Mouse (Mus musculus): ENCODE data around the gene Tysnd1. TPM values are rescaled to one million over a fixed set of nuclear protein-coding genes. Genes with fewer than 3 reads are reported as not detected.
A peak's percentile ranks its signal among the peaks of the same experiment; 100 is the strongest.

The Tysnd1 gene
- 39.0 and 47.4 TPM in 2 replicates for polyA plus RNA-seq (2014; fragmentation: Nextera tagmentation; extraction: Ambion mirVana)

GRCm38 (mm10) chr10:61694870-61695670 is at the start of gene Tysnd1:
TSS of gene Tysnd1 (plus strand) at chr10:61695514.
- Histone ChIP-seq H3K4me1 (replicated peaks; ENCODE audit: control insufficient read depth, insufficient read depth, low read length) (peaks cover 15% of the 10 kb centered on the region), H3K9ac (ENCODE audit: low read depth, low read length) (peak within 1 kb of the TSS; percentile 86), H3K9me3 (ENCODE audit: control insufficient read depth, low read length) (no peaks in the 10 kb centered on the region), H3K27ac (ENCODE audit: low read depth, low read length) (peak within 1 kb of the TSS; percentile 55), H3K27me3 (replicated peaks; ENCODE audit: control insufficient read depth, insufficient read depth, low read length) (no peaks in the 10 kb centered on the region), H3K36me3 (ENCODE audit: control insufficient read depth, insufficient read depth, low read length) (peaks cover 34% of the 10 kb centered on the region), H3K4me2 (peak within 1 kb of the TSS; percentile 100), H3K4me3 (ENCODE audit: low read depth, low read length) (peak within 1 kb of the TSS; percentile 98)
- peak; percentile 90 for DNase-seq (ENCODE audit: low spot score)
- 1% methylated on average over 42 of the region's 42 CpGs for WGBS
- peak; percentile 94 for ATAC-seq (replicated peaks; ENCODE audit: low FRiP score)

- DNase-seq (ENCODE audit: low spot score) (no peak), ATAC-seq (replicated peaks; ENCODE audit: low FRiP score) (no peak)
- Histone ChIP-seq H3K27ac (ENCODE audit: low read depth, low read length) (no peak overlapping the region), H3K4me1 (replicated peaks; ENCODE audit: control insufficient read depth, insufficient read depth, low read length) (peaks cover 8% of the 10 kb centered on the region), H3K36me3 (ENCODE audit: control insufficient read depth, insufficient read depth, low read length) (no peaks in the 10 kb centered on the region), H3K27me3 (replicated peaks; ENCODE audit: control insufficient read depth, insufficient read depth, low read length) (no peaks in the 10 kb centered on the region), H3K4me3 (ENCODE audit: low read depth, low read length) (no peak overlapping the region), H3K4me2 (no peak overlapping the region), H3K9me3 (ENCODE audit: control insufficient read depth, low read length) (no peaks in the 10 kb centered on the region), H3K9ac (ENCODE audit: low read depth, low read length) (no peak overlapping the region)
- WGBS = 62% methylated on average over 7 of the region's 7 CpGs
Measured at GRCm38 (mm10) chr10:61646557-61646956, 48.8 kb upstream of the Tysnd1 start.

- WGBS = 3% methylated on average over 50 of the region's 50 CpGs
- peak within 1 kb of the TSS; percentile 66 for H3K27ac ChIP-seq (ENCODE audit: low read depth, low read length)
- ATAC-seq (replicated peaks; ENCODE audit: low FRiP score) (peak; percentile 92), DNase-seq (ENCODE audit: low spot score) (peak; percentile 91)
- peak within 1 kb of the TSS; percentile 82 for H3K4me3 ChIP-seq (ENCODE audit: low read depth, low read length)
- H3K9me3 ChIP-seq (ENCODE audit: control insufficient read depth, low read length) = no peaks in the 10 kb centered on the region
- peaks cover 8% of the 10 kb centered on the region for H3K4me1 ChIP-seq (replicated peaks; ENCODE audit: control insufficient read depth, insufficient read depth, low read length)
- H3K9ac ChIP-seq (ENCODE audit: low read depth, low read length) = peak within 1 kb of the TSS; percentile 80
- peak within 1 kb of the TSS; percentile 69 for H3K4me2 ChIP-seq
- no peaks in the 10 kb centered on the region for H3K27me3 ChIP-seq (replicated peaks; ENCODE audit: control insufficient read depth, insufficient read depth, low read length)
- no peaks in the 10 kb centered on the region for H3K36me3 ChIP-seq (ENCODE audit: control insufficient read depth, insufficient read depth, low read length)
Measured at GRCm38 (mm10) chr10:61647790-61648736, 47.3 kb upstream of the Tysnd1 start, which contains the start of gene Ppa1. TSS of gene Ppa1 (plus strand) at chr10:61648552.

- no peaks in the 10 kb centered on the region for H3K9me3 ChIP-seq (ENCODE audit: control insufficient read depth, low read length)
- H3K4me2 ChIP-seq = peak overlapping the region; percentile 69
- ATAC-seq (replicated peaks; ENCODE audit: low FRiP score) (peak; percentile 64), DNase-seq (ENCODE audit: low spot score) (peak; percentile 45)
- no peaks in the 10 kb centered on the region for H3K27me3 ChIP-seq (replicated peaks; ENCODE audit: control insufficient read depth, insufficient read depth, low read length)
- H3K27ac ChIP-seq (ENCODE audit: low read depth, low read length) = peak overlapping the region; percentile 66
- peak overlapping the region; percentile 82 for H3K4me3 ChIP-seq (ENCODE audit: low read depth, low read length)
- 2% methylated on average over 46 of the region's 49 CpGs for WGBS
- peak overlapping the region; percentile 80 for H3K9ac ChIP-seq (ENCODE audit: low read depth, low read length)
- peaks cover 8% of the 10 kb centered on the region for H3K4me1 ChIP-seq (replicated peaks; ENCODE audit: control insufficient read depth, insufficient read depth, low read length)
- H3K36me3 ChIP-seq (ENCODE audit: control insufficient read depth, insufficient read depth, low read length) = no peaks in the 10 kb centered on the region
Measured at GRCm38 (mm10) chr10:61648737-61649645, 46.3 kb upstream of the Tysnd1 start.

GRCm38 (mm10) chr10:61654105-61654504 is 41.2 kb upstream of the Tysnd1 start:
- Histone ChIP-seq H3K9ac (ENCODE audit: low read depth, low read length) (no peak overlapping the region), H3K27me3 (replicated peaks; ENCODE audit: control insufficient read depth, insufficient read depth, low read length) (no peaks in the 10 kb centered on the region), H3K27ac (ENCODE audit: low read depth, low read length) (no peak overlapping the region), H3K4me2 (no peak overlapping the region), H3K36me3 (ENCODE audit: control insufficient read depth, insufficient read depth, low read length) (no peaks in the 10 kb centered on the region), H3K9me3 (ENCODE audit: control insufficient read depth, low read length) (no peaks in the 10 kb centered on the region), H3K4me1 (replicated peaks; ENCODE audit: control insufficient read depth, insufficient read depth, low read length) (peaks cover 5% of the 10 kb centered on the region), H3K4me3 (ENCODE audit: low read depth, low read length) (no peak overlapping the region)
- no peak for ATAC-seq (replicated peaks; ENCODE audit: low FRiP score)
- no peak for DNase-seq (ENCODE audit: low spot score)
- 90% methylated on average over 4 of the region's 4 CpGs for WGBS

GRCm38 (mm10) chr10:61654691-61655090 is 40.6 kb upstream of the Tysnd1 start:
- DNase-seq (ENCODE audit: low spot score) = no peak
- 0 out of 2 replicates have a peak, but pooled peaks cover 2% of the 10 kb centered on the region for H3K36me3 ChIP-seq (ENCODE audit: control insufficient read depth, insufficient read depth, low read length)

GRCm38 (mm10) chr10:61655188-61655587 is 40.1 kb upstream of the Tysnd1 start:
- Histone ChIP-seq H3K36me3 (ENCODE audit: control insufficient read depth, insufficient read depth, low read length) (0 out of 2 replicates have a peak, but pooled peaks cover 3% of the 10 kb centered on the region), H3K27me3 (replicated peaks; ENCODE audit: control insufficient read depth, insufficient read depth, low read length) (no peaks in the 10 kb centered on the region), H3K9me3 (ENCODE audit: control insufficient read depth, low read length) (no peaks in the 10 kb centered on the region), H3K27ac (ENCODE audit: low read depth, low read length) (no peak overlapping the region), H3K4me2 (no peak overlapping the region), H3K4me3 (ENCODE audit: low read depth, low read length) (no peak overlapping the region), H3K4me1 (replicated peaks; ENCODE audit: control insufficient read depth, insufficient read depth, low read length) (no peaks in the 10 kb centered on the region), H3K9ac (ENCODE audit: low read depth, low read length) (no peak overlapping the region)
- no peak for ATAC-seq (replicated peaks; ENCODE audit: low FRiP score)
- DNase-seq (ENCODE audit: low spot score) = no peak
- WGBS = 87% methylated on average over 3 of the region's 3 CpGs

More at GRCm38 (mm10) chr10:61654691-61655090, 40.6 kb upstream of the Tysnd1 start:
- Histone ChIP-seq H3K4me2 (no peak overlapping the region), H3K4me3 (ENCODE audit: low read depth, low read length) (no peak overlapping the region), H3K9me3 (ENCODE audit: control insufficient read depth, low read length) (no peaks in the 10 kb centered on the region), H3K9ac (ENCODE audit: low read depth, low read length) (no peak overlapping the region), H3K27me3 (replicated peaks; ENCODE audit: control insufficient read depth, insufficient read depth, low read length) (no peaks in the 10 kb centered on the region), H3K4me1 (replicated peaks; ENCODE audit: control insufficient read depth, insufficient read depth, low read length) (peaks cover under 1% of the 10 kb centered on the region), H3K27ac (ENCODE audit: low read depth, low read length) (no peak overlapping the region)
- ATAC-seq (replicated peaks; ENCODE audit: low FRiP score) = no peak
- WGBS = 85% methylated on average over 7 of the region's 7 CpGs

All from liver, embryonic 11.5 days (tissue).